Mouse (Mus musculus) CH12F3 (cell line): ENCODE data around the gene Irf2bpl.

Experiments
- in situ Hi-C: fragments of 300-500 bp; cut with MboI; formaldehyde crosslinking; loops from 2 replicates; pipeline ENCODE4 v1.14.3; 2020; ENCODE audit warnings: low sequenced_read_pairs

Gene Irf2bpl

DNA sequence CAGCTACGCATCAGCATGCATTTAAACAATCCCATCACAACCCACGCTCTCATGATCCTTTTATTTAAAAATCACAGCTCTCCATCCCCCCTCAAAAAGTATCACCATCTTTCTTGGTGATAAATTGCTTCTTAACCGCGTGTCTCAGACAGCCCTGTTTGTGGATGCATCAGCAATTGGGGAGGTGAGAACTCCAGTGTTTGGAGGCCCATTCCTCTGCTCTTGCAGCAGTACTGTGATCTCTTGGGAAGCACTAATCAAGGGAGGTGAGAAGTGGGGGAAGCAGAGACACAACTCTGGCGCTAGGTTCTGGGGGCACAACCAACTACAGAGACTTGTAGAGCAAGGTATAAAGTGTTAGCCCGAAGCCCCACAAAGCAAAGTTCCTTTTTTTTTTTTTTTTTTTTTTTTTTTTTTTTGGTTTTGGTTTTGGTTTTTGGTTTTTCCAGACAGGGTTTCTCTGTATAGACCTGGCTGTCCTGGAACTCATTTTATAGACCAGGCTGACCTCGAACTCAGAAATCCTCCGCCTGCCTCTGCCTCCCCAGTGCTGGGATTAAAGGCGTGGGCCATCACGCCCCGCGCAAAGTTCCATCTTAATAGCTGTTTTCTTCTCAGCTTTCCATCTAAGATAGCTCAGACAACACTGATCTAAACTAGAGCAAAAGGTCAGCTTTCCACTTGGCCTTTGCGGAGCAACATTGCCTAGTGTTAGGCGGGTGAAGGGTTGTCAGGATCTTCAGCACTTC, 3.0 kb upstream of the Irf2bpl start:
- in situ Hi-C loops = no loop called here

DNA sequence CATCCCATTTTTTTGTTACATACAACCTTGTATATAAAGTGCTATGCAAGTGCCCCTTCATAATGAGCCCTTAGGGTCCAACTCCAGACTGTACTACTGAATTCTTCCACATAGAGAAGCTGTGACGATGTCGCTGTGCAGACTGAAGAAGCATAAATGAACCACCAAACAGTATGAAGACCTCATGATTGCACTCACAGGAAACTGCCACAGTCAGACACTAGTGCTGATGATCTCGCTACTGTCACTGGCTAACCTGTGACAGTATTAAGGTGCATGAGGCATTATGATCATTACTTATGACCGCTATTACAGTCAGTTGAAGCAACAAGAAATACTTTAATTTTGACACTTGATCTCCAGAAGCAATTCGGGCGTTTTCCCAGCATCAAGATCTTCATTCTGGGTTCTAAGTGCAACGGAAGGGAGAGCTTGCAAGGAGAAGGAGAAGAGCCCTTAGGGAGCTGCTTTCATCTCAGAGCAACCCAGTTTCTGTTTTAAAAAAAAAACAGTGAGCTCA, 1.9 kb upstream of the Irf2bpl start:
- in situ Hi-C loops = no loop called here

DNA sequence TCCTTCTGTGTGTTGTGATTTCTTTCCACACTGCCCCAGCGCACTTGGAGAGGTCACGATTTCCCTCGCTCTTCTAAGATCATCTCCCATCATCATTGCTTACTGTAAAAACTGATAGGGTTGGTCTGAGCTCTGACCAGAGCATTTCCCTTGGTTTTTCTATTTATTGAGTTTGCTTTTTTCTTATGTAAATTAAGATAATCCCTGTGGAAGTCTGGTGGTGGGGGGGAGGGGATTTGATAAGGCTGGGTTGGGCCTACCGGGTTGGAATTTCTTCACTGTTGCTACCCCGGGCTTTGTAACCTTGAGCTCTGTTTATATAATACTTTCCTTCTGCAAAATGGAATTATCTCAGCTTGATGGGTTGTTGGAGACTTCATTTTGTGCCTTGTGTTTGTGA, 1.1 kb upstream of the Irf2bpl start:
- in situ Hi-C loops = no loop called here

DNA sequence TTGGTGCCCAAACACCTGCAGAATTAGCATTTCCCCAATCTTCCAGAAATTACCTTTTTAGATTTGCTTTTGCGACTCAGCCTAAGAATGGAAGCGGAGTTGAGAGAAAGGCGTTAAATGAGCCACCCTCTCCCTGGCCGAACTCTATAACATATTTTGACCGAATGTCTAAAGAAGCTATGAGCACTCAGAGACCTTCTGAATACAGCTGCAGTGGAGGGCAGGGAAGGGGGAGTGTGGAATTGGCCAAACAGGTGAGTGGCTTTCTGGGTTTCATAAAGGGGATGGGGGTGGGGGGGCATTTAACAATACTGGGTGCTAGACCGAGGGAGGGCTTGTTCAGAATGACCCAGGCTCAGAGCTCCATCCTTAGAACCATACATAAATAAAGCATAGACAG, 738 bp upstream of the Irf2bpl start:
- in situ Hi-C loops = no loop called here

DNA sequence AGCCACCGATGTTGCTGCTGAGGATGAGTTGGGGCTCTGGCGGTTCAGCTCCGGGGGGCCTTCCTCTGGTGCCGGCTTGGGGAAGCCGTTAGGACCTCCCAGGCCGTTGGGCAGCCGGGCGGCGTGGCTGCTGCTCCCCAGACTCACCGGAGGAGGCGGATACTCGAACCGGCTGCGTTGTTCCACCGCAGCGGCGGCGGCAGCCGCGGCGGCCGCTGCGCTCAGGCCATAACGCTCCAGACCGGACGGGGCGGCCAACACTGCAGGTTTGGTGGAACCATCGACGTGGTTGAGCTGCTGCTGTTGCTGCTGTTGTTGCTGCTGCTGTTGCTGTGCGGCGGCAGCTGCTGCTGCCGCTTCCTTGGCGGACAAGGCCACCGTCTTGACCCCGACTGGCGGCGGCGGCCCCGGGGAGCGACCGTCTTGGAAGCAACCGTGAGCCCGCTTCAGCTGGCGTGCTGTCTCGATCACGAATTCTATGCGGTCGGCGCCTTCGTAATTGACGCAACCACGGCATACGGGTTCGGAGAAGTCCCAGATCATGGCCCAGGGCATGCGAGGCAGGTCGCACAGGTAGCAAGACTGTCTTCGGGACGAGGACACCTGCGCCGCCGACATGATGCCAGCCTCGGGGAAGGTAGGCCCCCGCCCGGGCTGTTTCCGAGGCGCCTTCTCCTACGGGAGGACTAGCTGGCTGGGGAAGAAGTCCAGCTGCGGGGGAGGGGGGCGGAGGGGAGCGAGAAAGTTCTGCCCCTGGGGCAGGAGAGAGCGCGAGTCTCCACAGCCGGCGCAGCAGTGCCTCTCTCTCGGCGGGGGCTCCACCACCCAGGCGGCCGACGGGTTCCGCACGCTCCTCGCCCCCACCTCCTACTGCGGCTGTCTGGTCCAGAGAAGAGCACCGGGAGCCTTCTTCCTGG, 1.1 kb downstream of the Irf2bpl start:
- in situ Hi-C loops = no loop called here

DNA sequence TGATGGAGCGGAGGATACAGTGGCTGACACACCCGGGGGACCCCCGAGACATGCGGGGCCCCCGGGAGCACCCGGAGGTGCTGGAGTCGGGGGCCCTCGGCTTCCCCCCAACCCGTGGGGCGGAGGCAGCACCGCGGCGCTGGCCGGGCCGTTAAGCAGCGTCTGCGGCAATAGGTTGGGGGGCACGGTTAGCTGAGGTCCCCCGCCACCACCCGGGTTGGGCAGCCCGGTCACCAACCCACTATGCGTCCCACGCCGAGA, 1.6 kb downstream of the Irf2bpl start:
- in situ Hi-C loops = no loop called here

DNA sequence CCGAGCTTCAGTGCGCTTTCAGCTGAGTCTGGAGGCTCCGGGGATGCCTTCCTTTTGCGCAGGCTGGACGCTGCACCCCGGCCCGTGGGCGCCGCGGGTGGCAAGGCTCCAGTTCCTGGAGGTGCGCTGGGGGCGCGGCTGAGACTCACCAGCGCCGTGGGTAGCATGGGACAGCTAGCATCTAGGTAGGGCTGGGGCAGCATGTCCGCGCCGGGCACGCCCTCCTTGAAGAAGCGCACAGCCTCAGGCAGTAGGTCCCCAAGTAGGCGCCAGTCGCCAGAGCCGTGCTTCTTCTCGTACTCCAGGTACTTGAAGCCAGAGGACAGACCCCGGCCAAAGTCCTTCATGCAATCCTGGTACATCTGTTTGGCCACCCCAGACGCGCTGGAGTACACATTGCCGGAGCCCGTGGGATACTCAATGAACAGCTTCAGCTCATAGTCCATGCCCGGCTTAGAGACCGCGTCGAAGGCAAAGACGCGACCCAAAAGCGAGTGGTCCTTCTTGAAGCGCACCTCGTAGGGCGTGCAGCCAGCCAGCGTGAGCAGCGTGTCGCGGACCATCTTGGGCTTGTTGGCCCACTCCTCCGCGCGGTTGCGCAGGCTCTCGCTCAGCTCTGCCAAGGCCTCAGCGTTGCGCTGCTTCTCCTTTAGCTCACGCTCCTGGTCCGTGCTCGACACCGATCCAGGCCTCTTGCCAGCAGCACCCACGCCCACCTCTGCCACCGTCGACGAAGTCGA, 2.1 kb downstream of the Irf2bpl start:
- in situ Hi-C loops = no loop called here

DNA sequence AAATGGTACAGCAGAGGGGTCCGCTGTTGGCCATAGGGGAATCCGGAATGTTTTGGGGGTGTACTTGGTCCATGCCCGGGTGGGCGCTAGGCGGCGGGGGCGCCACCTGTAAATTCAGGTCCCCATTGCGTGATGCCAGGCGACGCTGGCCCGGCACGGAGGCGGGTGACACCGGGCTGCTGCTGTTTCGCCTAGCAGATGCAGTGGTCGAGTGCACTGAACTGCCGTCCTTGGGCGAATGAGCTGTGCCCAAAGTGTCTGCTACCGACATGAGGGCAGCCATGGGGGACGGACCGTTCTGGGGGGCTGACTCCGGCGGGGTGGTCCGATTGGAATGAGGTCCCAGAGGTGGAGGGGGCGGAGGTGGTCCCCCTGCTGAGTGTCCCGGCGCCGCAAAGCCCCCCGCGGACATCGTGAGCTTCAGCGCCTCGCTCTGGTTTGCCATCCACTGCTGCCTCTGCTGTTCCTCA, 2.8 kb downstream of the Irf2bpl start:
- in situ Hi-C loops = no loop called here

DNA sequence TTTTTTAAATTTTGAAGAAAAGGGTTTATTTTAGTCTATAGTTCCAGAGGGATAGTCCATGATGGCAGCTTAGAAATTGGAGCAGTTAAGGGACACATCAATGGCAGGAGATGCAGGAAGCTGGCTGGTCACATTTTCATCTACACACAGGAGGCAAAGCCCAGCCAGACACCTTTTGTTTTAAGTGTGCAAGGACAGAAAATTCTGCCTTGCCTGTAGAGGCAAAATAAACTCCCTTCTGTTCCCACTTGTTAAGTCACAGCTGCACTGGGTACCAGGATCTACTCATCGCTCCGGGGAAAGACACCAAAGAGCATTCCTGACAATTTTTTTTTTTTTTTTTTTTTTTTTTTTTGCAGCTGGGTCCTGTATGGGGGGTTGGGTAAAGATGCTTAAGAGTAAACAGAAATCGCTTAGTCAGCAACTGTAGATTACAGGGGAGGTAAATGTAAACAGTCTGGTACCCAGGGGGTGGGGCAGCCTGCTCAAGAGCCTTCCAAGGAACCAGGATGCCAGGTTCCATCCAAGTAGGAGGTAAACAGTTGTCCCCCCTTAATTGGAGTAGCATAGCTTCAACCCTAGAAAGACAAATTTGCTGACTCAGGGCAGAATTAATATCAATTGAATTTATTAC, 4.4 kb downstream of the Irf2bpl start:
- in situ Hi-C loops = no loop called here

DNA sequence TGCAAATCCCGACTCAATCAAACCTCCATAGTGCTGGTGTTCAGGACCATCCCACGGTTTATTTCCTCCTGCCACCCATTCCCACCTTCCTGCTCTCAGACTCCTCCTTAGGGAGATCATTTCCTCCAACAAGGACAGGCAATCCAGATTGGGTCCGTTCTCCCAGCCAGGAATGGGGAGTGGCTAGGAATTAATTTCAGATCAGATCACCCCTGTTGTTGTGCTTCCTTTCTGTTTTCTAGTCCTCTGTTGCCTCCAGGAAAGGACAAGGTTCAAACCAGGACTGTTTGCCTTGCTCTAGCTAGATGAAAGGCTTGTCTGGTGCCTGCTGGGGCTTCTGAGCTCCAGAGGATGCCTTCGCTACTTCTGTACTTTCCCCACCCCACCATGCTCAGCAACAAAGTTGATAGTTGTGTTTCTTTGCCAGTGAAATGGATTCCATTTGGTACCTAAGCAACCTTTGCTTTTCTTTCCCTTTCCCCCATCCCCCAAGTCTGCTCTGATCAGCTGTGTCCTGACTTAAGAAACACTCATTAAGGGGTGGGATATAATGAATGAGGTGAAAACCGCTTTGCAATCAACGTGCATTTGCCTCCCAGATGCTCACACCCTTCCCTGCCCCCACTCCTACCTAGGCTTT, 5.0 kb downstream of the Irf2bpl start:
- in situ Hi-C loops = no loop called here

DNA sequence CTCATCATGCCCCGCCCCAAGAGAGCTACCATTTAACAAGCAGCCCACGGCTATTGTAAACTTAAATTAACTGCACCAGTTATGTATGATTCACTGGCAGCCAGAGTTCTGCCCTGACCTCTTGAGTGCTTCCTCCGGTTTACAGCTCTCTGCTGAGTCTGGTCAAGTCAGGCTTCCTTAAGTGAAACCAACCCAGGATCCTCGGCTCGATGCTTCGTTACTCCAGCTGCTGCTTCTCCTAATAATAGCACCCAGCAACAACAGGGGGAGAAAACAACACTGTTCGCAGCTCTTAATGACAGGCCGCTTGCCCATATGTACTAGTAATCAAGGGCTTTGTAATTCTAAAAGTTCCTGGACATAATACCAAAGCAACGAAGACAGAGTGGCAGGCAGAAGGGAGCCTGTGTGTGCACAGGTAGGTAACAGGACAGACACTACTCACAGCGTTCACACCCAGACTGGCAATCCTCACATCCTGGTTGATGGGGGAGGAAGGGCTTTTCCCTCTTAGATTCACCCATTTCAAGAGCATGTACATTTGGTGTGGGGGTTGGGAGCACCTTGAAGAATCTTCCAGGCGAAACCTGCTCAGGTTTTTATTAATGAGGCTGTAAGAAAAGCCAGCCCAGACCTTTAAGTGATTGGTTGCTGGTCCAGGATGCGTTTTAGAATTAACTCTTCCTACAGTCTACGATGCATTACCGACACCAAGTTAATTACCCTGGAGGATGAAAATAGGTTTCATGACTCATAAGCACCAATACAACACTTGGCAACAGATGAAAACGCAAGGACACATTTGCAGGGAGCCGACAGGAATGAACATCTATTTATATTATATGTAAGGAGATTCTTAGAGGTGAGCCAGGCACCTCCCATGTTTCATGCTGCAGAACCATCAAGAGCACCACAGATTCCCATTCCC, 5.9 kb downstream of the Irf2bpl start:
- in situ Hi-C loops = no loop called here

DNA sequence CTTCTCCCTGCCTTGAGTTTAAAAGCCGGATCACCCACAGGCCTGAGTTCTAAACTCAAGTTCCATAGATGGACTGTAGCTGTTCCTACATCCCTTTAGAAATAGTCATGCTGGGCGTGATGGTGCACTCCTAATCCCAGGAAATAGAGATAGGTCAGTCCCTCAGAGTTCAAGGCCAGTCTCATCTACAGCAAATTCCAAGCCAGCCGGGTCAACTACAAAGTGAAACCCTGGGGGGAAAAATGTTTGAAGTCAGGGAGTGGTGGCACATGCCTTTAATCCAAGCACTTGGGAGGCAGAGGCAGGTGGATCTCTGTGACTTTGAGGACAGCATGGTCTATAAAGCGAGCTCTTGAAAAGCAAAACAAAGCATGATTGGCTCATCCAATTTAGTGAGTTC, 7.6 kb downstream of the Irf2bpl start:
- in situ Hi-C loops = no loop called here

DNA sequence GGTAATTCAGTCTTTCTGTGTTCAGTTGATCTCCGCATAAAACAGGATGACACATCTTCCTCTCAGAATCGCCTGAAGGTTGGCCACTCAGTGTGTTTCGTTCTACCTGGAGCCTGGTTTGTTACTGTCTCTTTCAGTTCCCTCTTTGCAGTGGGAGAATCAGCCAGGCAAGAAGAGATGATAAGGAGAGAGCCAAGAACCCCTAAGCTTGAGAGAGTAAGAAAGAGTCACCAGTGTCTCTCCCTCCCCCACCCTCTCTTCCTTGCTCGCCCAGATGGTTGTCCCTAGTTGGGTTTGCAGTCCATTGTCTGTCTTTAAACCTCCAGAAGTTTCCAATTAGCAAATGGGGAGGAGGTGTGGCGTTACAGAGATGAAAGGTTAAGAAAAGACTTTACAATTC, 8.5 kb downstream of the Irf2bpl start:
- in situ Hi-C loops = no loop called here

DNA sequence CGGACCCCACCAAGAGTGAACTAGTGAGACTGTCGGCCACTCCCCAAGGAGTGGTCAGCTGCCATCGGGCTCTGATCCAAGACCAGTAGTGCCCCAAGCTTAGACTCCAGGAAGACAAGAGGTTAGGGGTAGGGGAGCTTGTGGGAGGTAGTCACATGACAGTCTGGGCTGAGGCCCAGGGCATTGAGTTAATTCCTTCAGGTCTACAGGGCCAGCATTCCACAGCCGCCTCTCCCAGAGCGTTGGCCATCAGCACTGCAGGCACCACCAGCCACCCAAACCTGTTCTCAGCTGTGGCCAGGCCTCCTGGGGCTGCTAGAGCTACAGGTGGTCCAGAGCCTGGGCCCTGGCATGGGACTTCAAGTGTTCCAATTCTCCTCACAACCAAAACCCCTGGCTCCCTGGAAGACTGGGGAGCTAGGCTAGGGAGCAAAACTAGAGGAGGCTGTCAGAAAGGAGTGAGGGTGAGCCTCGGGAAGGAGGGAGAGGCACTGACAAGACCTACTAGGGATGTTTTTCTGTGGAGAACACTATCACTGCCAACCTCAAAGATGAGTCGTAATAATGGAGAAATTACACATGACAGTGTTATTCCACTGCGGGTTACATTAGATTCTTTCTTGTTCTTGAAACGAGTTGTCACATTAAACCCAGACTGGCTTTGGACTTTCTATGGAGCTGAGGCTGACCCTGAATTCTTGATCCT, 12.1 kb downstream of the Irf2bpl start:
- in situ Hi-C loops = no loop called here

DNA sequence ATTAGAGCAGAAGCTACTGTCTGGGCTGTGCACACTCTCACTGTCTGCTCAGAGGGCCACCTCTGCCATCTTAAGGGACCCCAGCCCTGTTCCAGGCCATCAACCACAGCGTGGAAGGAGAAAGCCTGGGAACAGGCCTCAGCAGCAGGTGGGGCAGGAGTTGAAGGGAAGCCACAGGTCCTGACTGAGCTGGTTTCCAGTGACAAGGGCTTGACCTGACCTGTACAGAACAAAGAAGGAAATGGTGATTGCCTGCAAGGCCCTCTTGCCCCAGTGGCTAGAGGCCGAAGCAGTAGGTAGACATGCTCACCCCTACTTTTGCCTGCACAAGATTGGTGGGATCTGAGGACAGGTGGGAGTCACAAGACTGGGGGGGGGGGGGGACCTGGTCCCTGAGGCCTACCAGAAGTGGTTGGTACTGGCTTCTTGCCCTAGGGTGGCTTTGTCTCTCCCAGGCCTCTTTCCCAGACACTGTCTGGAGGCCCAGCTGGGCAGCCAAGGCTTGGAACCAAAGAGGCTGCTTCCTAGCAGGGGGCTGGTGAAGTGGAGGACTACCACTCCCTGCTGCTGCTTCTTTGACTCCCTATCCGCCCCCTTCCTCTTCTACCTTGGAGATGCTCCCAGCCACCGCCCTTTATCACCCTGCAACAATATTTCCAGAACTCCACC, 12.8 kb downstream of the Irf2bpl start:
- in situ Hi-C loops = no loop called here

DNA sequence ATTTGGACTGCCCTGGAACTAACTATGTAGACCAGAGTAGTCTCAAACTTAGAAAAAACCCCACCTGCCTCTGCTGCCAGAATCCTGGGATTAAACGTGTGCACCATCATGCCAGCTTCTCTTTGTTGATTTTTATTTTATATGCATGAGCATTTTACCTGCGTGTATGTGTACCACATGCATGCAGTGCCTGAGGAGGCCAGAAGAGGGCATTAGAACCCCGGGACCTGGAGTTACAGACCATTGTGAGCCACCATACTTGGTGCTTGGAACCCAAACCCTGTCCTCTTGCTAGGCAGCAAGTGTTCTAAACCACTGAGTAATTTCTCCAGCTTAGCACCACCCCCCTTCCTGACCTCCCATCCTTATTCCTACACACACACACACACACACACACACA, 13.6 kb downstream of the Irf2bpl start:
- in situ Hi-C loops = no loop called here

DNA sequence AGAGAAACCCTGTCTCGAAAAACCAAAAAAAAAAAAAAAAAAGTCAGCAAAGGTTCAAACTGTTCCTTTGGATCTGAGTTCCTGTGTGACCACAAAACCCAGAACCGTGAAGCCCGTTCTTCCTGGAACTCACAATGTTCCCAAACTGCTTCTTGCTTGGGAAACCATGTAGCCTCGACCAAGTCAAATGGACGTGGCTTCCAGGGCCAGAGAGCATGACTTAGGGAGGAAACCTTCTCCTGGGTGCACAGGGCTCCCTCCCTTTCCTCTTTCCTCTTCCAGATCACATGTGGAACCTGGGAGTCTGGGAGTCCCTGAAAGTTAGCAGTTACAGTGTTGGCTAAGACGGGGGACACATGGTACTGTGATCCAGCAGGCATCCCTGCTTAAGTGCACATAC, 14.8 kb downstream of the Irf2bpl start:
- in situ Hi-C loops = no loop called here
